Mouse (Mus musculus): ENCODE data around the gene Zfp142. TPM values are rescaled to one million over a fixed set of nuclear protein-coding genes. Genes with fewer than 3 reads are reported as not detected.

Gene Zfp142
- 10 to 100 TPM; 10.4 to 12.0 (median 10.9) TPM for total RNA-seq (2022)

DNA sequence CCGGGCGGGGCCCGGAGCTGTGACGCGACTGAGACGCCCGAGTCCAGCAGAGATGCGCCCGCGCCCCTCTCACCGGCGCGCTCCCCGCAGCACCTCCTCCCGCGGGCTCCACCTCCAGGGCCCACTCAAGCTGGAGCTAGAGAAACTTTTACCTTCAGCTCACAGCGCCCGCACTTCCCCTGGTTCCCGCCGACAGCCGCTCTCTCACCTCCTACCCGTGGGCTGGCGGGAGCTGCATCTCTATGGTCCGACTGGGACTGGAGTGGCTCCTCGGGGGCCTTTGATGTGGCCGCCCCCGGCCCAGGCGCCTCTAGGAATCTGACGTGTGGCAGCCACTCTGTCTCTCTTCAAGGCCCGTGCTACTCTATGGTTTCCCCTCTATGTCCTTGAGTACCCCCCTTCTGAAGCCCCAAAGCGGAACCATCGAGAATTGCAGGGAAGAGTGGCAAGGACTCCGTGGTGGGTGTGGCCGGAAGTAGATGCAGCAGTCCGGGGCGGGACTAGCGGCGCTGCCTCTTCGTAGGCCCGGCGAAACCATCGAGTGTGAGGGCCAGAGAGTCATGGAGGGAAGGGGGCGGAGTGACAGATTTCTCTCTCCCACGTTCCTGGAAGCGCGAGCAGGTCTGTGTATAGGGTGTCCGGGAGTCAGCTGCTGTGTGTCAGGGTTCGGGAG lies at the start of gene Zfp142, which contains the start of gene Bcs1l:
TSS of gene Zfp142 (minus strand) at position 474 of the 673 bp plus-strand sequence.
TSS of gene Bcs1l (plus strand) at position 517 of the 673 bp plus-strand sequence.
- peak; percentile 100 for DNase-seq (ENCODE audit: low spot score)

DNA sequence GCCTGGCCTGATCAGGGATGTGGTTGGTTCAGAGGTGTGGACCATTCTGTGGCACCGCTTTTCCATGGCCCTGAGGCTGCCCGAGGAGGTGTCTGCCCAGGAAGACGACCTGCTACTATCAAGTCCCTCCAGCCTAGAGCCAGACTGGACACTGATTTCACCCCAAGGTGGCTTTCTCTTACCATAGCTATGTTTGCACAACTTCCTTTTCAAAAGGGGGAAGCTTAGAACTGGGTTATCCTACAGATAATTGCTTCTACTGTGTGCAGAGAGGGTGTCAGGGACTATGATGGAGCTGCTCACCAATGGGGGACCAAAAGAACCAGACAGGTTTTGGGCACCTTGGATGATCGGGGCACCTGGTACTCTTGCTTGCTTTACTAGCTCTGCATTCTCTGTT lies 44.7 kb upstream of the Zfp142 start:
- DNase-seq (ENCODE audit: low spot score), result no peak

DNA sequence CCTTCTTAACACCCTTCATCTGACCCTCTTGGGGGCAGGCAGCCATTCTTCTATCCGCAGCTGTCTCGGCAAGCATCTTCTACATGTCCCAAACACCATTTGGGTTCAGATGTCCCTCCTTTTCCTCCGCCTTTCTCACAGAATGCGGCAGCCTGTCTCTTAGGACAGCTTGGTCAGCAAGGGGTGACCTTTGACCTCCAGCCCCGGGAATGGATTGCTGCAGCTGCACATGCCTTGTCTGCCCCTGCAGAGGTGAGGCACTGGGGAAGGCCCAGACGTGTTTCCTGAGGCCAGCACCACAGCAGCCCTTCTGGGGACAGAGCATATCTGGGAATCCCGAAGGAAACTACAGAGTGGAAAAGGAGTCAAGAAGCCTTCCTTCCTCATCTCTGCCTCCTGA lies 40.0 kb upstream of the Zfp142 start:
- no peak for DNase-seq (ENCODE audit: low spot score)

DNA sequence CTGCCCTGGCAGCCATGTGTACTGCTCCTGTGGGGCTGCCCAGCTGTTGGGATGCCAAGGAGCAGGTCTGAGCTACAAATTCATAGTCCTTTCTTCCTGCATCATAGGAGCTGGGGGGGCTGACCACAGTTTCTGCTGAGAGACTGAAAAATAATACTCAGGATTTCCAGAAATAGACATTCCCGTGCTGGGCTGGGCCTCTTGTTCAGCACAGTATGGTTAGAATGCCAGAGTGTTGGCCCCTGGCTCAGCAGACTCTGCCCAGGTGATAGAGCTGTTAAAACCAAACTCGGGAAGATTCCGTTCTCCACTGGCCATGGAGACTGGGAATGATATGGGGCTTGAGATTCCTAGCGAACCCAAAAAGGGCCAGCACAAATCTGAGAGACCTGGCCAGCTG lies 38.0 kb upstream of the Zfp142 start:
- DNase-seq (ENCODE audit: low spot score), result no peak

DNA sequence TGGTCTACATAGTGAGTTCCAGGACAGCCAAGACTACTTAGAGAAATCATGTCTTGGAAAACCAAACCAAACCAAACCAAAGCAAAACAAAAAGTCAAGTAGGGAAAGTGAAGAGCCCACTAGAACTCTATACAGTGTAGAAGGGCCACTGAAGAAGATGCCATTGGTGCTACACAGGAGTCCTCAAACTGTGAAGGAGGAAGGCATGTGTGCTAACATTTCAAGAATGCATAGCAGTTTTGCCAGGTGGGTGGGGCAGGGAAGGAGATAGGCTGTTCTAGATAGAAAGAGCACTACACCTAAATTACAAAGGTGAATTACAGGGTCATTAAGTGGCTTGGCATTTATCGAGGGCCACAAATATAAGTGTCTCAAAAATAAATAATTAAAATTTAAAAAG lies 36.1 kb upstream of the Zfp142 start:
- no peak for DNase-seq (ENCODE audit: low spot score)

DNA sequence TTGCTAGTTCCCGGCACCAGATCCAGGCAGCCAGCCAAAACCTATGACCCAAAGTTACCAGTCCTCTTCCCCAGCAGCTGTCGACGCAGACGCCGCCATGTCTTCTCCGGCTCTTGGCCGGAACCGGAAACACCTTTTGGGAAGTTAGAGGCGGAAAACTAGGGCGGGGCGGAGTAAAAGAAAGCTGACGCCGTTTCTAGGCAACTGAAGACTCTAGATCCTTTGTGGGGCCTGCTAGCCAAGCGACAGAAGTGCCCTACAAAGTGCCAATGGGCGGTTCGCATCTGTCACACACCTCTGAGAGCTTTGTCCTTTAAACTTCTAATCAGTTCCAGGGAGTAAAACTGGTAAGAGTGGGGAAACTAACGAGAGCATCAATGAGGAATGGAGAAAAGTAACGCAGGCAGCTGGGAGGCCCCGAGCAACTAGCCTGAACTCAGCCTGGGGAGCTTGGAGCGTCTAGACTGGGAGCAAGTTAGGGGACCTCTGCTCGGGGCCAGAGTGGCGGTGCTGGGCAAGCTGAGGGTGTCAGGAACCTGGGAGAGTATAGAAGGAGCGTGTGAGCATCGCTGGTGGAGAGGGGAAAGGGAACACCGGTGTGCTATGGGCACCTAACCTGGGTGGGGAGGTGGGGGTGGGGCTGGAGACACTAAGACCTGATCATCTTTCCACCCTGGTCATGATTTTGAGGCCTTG lies 13.4 kb upstream of the Zfp142 start, which contains the start of the genes Rnf25 and Stk36:
TSS of gene Rnf25 (minus strand) at position 131 of the 696 bp plus-strand sequence.
TSS of gene Stk36 (plus strand) at position 179 of the 696 bp plus-strand sequence.
- peak; percentile 93 for DNase-seq (ENCODE audit: low spot score)

DNA sequence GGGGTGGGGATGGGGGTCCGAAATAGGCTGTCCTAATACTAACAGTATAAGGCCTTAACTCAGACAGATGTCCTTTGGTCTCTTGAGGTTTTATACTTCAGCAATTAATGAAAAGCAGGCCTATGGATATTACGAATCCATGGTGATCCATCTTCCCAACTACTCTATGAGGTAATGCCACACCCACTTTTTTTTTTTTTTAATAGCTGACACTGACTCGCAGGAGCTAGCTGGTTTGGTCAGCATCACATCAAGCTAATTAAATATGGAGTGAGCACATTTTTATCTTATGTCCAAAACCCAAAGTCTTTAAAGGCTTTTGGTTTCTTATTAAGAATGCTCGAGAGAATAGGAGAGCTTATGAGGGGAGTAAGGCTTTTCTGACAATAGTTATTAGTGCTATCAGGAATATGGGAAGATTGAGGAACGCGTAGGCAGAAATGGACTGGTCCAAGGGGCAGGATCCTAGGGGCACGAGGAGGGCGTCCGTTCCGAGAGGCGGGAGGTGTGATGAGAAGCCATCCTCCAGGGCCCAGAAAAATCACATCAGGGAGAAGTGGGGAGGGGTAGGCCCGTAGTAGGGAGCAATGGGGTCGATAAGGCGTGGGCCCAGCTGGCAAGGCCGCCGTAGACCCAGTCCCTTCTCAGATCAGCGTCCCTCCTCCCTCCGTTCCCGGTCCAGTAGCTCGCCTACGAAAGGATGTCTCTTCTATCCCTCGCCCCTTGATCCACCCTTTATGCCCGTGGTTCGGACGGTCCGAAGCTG lies 12.6 kb upstream of the Zfp142 start:
- no peak for DNase-seq (ENCODE audit: low spot score)

DNA sequence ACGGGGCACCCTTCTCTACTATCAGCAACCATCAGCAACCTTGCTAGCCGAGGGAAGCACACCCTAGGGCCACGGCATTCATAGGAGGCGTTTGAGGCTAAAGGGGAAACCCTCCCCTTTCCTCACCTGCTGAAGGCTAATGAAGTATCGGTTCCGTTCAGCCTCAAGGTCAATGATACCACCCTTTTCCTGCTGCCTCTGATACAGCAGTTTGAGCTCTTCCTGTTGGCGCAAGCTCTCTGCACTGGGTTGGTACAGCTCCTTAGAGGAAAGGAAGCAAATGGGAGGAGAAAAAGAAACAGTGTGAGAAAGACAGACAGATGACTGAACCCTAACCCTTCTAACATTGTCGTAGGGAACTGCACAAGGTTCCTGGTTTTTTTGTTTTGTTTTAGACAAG lies 6.4 kb upstream of the Zfp142 start:
- DNase-seq (ENCODE audit: low spot score), result no peak

DNA sequence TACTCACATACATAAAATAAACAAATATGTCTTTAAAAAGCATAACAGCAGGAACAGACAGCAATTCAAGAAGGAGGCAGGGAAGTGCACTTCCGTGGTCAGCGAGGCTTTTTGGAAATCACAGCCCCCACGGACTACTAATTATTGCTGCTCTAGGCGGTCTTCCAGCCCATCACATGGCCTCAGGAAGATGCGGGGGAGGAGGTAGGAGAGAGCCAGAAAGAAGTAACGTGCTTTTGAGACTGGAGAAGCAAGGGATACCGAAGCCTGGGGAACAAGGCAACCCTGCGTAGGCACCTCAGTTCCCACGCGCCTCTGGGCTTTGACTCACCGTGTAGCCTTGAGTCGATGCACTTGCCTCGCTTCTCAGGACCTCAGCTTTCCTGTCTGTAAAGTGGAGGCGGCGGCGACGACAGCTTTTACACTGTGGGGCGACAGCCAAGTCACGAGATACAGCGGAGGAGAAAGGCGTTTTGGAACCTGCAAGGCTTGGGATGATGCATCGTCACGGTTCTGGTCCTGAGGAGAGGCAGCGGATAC lies 743 bp downstream of the Zfp142 start:
- no peak for DNase-seq (ENCODE audit: low spot score)

DNA sequence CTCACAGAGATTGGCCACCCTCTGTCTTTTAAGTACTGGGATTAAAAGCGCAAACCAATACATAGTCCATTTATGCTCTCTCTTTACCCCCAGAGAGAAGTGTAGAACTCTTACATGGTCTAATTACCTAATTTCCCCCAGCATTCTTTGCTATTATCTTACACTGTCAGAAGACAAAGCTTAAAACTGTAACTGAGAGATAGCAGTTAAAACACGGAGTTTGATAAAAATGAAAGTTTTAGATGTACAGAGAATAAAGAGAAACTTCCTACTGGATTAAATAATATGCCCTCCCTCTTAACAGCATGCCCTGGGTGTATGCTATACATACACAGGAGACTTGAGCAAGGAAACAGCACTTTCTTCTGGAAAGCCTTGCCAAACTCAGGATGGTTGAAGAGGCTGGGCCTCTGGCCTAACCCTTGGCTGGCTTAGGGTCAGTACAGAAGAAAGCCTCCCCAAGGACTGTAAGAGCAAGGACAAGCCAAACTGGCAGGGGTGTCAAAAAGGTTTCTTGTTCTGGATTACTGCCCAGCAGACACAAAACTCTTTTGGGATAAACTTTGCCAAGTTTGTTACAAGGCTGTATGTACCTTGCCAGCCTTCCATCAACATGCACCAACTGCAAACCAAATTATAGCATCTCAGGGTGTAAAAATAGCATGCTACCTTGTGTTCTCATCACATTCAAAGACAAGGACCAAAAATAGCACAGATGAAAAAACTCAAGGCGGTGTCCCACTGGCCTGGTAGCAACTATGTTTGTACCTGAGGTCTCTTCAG lies 3.2 kb downstream of the Zfp142 start:
- DNase-seq (ENCODE audit: low spot score), result peak; percentile 48

DNA sequence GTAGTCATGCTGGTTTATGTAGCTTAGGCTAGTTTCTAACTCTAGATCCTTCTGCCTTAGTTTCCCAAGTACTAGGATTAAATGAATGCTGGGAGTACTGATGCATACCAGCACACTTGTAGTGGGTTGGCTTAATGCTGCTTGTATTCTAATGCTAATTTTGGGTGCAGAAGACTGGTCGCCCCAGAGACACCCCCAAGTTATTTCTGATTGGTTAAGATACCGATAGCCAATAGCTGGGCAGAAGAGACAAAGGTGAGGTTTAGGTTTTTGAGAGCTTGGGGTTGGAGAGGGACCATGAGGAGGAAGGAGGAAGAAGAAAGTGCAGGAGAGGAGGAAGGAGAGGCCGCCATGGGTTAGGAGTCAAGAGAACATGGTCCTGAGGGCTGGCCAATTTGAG lies 5.4 kb downstream of the Zfp142 start:
- no peak for DNase-seq (ENCODE audit: low spot score)

DNA sequence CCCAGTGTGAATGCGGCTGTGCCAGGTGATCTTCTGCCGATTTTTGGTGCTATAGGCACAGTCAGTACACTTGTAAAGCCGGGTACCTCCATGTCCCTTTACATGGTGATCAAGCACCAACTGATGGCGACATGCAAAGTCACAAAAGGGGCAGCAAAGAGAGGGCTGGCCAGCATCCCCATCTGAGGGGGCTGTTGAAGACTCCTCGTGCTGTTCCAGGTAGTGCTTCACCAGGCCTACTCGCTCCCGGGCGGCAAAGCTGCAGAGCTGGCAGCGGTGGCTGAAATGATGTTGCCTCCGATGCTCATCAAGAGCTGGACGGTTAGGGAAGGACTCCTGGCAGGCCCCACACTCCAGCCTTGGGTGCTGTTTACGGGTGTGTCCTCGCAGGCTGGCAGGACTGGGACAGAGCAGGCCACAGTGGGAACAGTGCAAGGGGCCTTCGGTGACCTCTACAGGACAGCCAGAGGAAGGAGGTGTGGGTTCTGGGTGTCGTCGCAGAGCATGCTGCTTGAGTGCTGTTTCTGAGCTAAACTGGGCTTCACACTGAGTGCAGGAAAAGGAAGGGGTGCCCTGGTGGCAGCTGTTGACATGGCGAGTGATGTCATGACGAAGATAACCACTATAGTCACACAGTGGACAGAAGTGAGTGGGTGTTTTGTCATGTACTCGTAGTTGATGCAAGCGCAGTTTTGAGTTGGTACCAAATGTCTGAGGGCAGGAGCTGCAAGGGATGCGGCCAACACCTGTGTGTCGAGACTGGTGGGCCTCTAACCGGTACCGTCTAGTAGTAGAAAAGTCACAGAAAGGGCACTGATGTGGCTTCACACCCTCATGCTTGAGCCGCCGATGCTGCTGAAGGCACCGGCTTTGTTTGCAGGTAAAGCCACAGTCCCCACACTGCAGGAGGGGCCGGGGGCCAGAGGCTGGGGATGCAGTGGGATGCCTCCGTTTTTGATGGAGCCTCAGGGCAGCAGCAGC lies 18.0 kb downstream of the Zfp142 start:
- DNase-seq (ENCODE audit: low spot score), result no peak

DNA sequence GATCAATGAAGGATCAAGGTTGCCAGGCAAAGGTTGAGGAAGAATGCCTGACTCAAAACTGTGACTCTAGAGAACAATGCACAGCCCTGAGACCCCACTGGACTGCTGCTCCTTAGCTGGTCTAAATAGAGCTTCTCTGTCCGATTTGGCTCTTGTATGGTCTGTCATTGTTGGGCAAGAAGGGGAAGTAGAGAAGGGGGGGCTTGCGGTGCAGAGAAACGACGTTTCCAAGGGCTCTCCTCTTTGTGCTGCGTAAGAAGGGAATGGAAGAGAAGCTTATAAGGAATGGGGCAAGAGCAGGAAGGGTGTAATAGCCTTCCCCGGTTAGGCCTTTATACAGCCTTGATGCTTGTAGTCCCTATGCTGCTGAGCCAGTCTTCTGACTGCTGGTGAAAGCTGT lies 22.2 kb downstream of the Zfp142 start:
- DNase-seq (ENCODE audit: low spot score), result no peak

DNA sequence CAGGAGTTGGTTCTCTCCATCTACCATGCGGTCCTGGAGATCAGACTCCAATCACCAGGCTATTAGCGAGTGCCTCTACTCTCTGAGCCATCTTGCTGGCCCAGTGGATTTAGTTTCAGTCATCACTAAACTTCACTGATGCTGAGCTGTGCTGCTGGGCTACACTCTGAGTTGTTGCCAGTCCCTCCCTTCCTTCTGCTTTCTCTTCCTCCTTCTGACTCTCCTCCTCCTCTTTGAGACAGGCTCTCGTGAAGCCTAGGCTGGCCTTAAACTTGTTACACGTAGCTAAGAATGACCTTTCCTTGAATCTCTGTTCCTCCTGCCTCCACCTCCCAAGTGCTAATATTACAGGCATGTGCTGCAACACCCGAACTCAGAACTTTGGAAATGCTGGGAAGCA lies 29.0 kb downstream of the Zfp142 start:
- no peak for DNase-seq (ENCODE audit: low spot score)

DNA sequence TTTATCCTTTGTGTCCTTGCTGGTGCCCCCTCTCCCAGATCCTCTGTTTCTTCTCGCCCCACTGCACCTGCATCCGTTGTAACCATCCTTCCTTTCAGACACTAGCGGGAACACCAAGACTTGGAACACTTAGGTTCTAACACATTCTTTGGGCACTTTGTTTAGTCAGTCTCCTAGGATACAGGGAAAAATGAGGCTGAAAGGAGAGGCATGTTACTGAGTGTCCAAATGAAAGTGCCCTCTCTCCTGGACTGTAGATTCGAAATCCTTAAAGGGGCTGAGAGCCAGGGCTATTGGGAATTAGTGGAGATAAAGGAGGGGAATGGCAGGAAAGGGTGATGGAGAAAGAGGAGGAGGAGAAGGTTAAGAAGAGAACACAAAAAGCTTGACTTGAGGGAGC lies 43.9 kb downstream of the Zfp142 start, which contains the start of gene Usp37:
TSS of gene Usp37 (minus strand) at position 101 of the 400 bp plus-strand sequence.
- DNase-seq (ENCODE audit: low spot score), result no peak

DNA sequence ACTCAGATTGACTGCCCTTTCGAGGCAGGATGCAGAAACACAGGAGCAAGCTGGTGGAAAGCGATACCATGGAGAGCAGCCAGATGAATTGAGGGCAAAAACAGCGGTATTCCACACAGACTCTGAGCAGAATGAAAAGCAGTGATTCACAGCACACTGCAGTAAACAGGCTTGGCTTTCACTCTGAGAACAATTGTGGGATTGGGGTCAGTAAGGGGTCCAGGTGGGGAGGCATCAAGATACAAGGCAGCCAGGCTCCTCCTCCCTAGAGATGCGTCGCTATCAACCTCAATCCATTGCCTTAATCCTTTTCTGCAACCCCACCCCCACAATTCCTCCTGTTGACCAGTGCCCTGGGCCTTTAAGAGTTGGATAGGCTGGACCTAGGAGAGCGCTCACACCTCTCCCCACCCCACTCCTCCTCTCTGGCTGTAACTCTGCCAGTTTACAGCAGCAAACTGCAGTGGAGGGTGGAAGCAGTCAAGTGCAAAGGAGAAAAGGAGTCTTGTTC lies 45.5 kb downstream of the Zfp142 start, which contains the start of gene Plcd4:
TSS of gene Plcd4 (plus strand) at position 438 of the 511 bp plus-strand sequence.
- DNase-seq (ENCODE audit: low spot score), result no peak

DNA sequence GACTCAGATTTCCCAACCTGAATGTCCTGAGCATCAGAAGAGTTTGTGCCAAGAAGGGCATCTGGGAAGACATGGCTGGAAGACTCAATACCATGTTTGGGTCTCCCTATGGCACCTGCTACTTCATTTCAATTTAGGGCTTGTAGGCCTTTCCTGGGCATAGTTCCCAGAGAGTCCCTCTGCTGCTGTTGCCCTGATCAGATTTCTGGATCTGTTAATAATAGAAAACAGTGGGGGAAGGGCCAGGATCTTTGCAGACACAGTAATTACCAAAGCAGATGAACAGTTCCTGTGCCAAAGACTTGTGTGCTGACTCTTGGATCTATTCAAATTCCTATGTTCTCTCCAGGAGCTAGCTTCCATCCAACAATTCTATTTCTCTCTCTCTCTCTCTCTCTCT lies 49.4 kb downstream of the Zfp142 start:
- peak; percentile 2 for DNase-seq (ENCODE audit: low spot score)

DNA sequence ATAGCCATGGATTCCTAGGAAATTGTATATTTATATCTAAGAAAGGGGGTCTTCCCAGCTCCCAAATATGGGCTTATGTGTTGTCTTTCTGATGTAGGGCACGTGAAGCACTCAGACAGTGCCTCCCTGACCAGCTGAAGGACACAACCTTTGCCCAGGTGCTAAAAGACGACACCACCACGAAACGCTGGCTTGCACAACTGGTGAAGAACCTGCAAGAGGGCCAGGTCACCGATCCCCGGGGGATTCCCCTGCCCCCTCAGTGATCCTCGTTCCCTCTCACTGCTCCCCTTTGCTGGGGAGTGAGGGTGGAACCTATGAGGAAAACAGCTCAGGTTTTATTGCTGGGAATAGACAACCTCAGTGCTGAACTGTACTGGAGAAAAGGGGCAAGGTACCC lies 59.5 kb downstream of the Zfp142 start:
- DNase-seq (ENCODE audit: low spot score), result no peak

DNA sequence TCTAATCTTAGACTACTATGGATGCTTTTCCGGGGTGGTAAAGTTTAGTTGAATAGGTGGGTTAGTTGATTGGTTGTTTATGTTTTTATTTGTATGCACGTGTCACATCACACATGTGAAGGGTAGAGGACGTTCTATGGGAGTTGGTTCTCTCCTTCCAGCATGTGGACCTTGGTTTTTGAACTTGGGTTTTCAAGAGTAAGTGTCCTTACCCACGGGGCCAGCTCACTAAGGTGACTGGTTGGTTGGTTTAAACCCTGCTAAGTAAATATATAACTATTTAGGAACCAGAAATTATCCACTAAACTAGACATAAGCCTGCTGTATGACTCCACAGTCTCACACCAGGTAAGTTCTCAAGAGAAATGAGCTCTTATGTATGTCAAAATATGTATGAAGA lies 63.3 kb downstream of the Zfp142 start:
- no peak for DNase-seq (ENCODE audit: low spot score)

DNA sequence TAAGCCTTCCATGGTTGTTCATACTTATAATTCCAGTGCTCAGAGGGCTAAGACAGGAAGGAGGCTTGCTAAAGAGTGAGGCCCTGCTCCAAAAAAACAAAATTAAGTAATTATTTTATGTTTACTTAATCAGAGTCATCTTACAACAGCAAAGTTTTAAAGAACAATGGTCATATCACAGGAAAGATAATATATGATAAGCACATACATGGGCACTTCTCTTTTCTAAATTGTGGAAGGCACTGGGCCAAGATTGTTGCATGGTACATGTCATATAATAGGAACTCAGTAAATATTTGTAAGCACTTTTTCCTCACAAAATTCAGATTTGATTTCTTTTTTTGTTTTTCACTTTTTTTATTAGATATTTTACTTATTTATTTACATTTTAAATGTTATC lies 68.2 kb downstream of the Zfp142 start:
- no peak for DNase-seq (ENCODE audit: low spot score)
